Mouse (Mus musculus) liver, postnatal 0 days (tissue): ENCODE results near the gene Tmprss12. TPM values are rescaled to one million over a fixed set of nuclear protein-coding genes. Genes with fewer than 3 reads are reported as not detected.

Experiments used
- ATAC-seq: fragments of 200-750 bp; cut with Nextera tagmentation; 2 replicates; pipeline ENCODE4 v1.8.0; 2017; ENCODE audit warnings: mild to moderate bottlenecking, moderate library complexity
- DNase-seq: peaks from one replicate; pipeline ENCODE4 v3.0.0-alpha.2; 2016
- H3K27ac ChIP-seq: fragments of 300-500 bp; sonication (generic); 2 replicates; pipeline ENCODE4 v1.5.1; 2014; ENCODE audit warnings: antibody characterized with exemption, moderate library complexity, mild to moderate bottlenecking, low read depth
- H3K27me3 ChIP-seq: fragments of 300-500 bp; sonication (generic); 2 replicates; pipeline ENCODE4 v1.6.1; 2014; ENCODE audit warnings: low read length, control low read depth, mixed read lengths; ENCODE audit not compliant: insufficient read depth
- H3K36me3 ChIP-seq: fragments of 300-500 bp; sonication (generic); replicated peaks from 2 replicates; pipeline ENCODE4 v1.6.1; 2014; ENCODE audit warnings: mild to moderate bottlenecking, control low read depth, low read length, moderate library complexity, mixed read lengths; ENCODE audit not compliant: insufficient read depth
- H3K4me1 ChIP-seq: fragments of 300-500 bp; sonication (generic); 2 replicates; pipeline ENCODE4 v1.6.1; 2014; ENCODE audit warnings: antibody characterized with exemption, mild to moderate bottlenecking, control low read depth; ENCODE audit not compliant: insufficient read depth
- H3K4me2 ChIP-seq: fragments of 300-500 bp; sonication (generic); 2 replicates; pipeline ENCODE4 v1.6.1; 2014; ENCODE audit warnings: low read depth, mild to moderate bottlenecking, low read length, moderate library complexity, mixed read lengths
- H3K4me3 ChIP-seq: fragments of 300-500 bp; sonication (generic); 2 replicates; pipeline ENCODE4 v1.5.1; 2014; ENCODE audit warnings: low read depth, low read length
- H3K9ac ChIP-seq: fragments of 300-500 bp; sonication (generic); replicated peaks from 2 replicates; pipeline ENCODE4 v1.6.1; 2014; ENCODE audit warnings: mild to moderate bottlenecking, moderate library complexity
- H3K9me3 ChIP-seq: fragments of 300-500 bp; sonication (generic); 2 replicates; pipeline ENCODE4 v1.6.1; 2016; ENCODE audit warnings: mild to moderate bottlenecking, control low read depth, low read length, mixed read lengths
- CTCF ChIP-seq: sonication (generic); IDR thresholded peaks from 2 replicates; pipeline ENCODE4 v1.5.1; 2016; ENCODE audit warnings: antibody characterized with exemption, low read depth
- EP300 ChIP-seq: IDR thresholded peaks from 2 replicates; pipeline ENCODE4 v1.6.1; 2016; ENCODE audit warnings: antibody characterized with exemption, low read depth, mild to moderate bottlenecking
- WGBS: fragments of 180-500 bp; shearing (Covaris S2); extraction: QIAGEN DNeasy Blood & Tissue Kit; methylation state at CpG from one replicate; pipeline ENCODE4 v1.1.7; 2014; ENCODE audit not compliant: insufficient replicate concordance; 5-methylcytosine and 5-hydroxymethylcytosine counted together
- polyA plus RNA-seq: library from polyadenylated mRNA; unstranded; fragments of >200 nt; fragmentation: Nextera tagmentation; extraction: Ambion mirVana; gene quantifications from 2 replicates; pipeline ENCODE4 v1.2.1, GENCODE M21; 2015

The Tmprss12 gene
- not detected in 2 replicates for polyA plus RNA-seq

DNA sequence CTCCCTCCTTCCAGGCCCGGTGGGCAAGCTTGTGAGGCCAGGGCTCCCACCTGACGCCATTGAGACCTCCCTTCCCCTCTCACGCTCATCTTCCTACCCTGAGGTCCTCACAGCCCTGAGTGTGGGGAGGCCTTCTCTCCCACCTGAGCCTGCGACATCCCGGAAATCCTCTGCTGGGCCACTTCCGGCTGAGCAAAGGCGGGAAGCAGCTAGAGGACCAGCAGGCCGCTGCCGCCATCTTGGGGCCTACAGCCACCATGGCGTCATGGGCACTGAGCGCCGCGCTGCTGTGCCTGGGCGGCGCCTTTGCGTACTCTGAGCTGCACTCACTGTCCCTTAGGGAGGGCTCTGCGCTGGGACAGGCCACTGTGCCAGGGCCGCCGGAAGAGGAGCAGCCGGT, at the start of gene Tmprss12:
Tmprss12 (plus strand) TSS at position 212 of the 400 bp plus-strand sequence.
- Histone ChIP-seq H3K9me3 (no peaks in the 10 kb centered on the region), H3K36me3 (no peaks in the 10 kb centered on the region), H3K27me3 (no peaks in the 10 kb centered on the region), H3K4me2 (no peak within 1 kb of the TSS), H3K4me3 (no peak within 1 kb of the TSS), H3K9ac (no peak within 1 kb of the TSS), H3K27ac (no peak within 1 kb of the TSS), H3K4me1 (no peaks in the 10 kb centered on the region)
- TF ChIP-seq EP300 (no peak), CTCF (no peak)
- ATAC-seq (no peak), DNase-seq (no peak)
- 93% methylated on average over 20 of the region's 20 CpGs for WGBS

DNA sequence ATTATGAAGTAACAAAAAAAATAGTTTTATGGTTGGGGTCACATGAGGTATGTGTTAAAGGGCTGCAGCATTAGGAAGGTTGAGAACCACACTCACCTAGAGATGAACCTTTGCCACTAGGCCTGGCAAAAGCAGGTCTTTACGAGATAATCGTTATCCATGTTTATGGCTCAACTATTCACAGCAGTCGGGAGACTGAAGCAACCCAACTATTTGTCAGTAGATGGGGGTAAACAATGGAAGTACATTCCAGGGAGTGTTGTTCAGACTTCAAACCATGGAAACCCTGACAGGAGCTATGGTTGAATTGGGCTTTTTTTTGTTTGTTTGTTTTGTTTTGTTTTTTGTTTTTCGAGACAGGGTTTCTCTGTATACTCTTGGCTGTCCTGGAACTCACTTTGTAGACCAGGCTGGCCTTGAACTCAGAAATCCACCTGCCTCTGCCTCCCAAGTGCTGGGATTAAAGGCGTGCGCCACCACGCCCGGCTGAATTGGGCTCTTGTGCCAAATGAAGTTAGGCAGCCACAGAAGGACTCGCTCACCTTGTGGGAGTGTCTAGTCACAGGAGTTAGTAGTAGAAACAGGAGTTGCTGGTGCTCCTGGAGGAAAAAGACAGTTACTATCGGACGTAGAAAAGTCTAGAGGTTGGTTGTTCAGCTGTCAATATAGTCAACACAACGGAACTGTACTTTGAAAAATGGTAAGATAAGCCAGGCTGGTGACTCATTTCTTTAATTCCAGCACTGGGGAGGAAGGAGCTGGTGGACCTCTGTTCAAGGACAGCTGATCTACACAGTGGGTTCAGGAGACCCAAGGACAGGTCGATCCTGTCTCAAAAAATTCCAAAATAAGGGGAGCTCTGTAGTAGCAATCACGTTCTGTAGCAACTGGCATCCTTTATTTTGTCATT, 48.8 kb upstream of the Tmprss12 start:
- Histone ChIP-seq H3K4me2 (no peak overlapping the region), H3K9ac (no peak overlapping the region), H3K36me3 (peaks cover 37% of the 10 kb centered on the region), H3K27me3 (no peaks in the 10 kb centered on the region), H3K27ac (peak overlapping the region; percentile 71), H3K4me3 (no peak overlapping the region), H3K9me3 (no peaks in the 10 kb centered on the region), H3K4me1 (peaks cover 22% of the 10 kb centered on the region)
- peak; percentile 6; the same call in 1 of the 2 replicates for ATAC-seq
- 68% methylated on average over 14 of the region's 14 CpGs for WGBS
- no peak for DNase-seq
- no peak for TF ChIP-seq CTCF

DNA sequence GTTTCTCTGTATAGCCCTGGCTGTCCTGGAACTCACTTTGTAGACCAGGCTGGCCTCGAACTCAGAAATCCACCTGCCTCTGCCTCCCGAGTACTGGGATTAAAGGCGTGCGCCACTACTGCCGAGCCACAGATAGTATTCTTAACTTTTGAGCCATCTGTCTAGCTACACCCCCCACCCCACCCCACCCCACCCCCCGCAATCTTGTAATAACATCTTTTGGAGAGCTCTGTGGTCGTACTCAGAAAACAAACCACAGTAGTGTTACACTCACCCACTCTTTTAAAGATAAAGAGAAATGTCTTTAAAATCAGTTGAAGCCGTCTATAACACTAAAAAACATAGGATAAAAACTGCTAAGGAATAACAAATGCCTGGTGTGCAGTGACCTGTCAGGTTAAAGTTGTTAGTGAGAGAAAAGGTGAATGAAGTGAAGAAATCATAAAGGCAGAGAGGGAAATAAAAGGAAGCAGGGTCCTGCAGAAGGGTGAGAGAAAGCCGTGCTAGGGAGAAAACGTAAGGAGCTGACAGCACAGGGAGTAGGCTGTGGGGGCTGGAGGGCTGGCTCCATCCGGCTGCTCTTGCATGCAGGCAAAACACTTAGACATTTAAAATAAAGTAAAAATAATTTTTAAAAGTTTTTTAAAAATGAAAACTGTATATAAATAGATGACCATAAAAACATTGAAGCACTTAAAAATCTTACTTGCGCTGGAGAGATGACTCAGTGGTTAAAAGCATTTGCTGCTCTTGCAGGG, 45.2 kb upstream of the Tmprss12 start:
- H3K4me1 ChIP-seq: peaks cover 11% of the 10 kb centered on the region
- H3K27ac ChIP-seq: no peak overlapping the region

DNA sequence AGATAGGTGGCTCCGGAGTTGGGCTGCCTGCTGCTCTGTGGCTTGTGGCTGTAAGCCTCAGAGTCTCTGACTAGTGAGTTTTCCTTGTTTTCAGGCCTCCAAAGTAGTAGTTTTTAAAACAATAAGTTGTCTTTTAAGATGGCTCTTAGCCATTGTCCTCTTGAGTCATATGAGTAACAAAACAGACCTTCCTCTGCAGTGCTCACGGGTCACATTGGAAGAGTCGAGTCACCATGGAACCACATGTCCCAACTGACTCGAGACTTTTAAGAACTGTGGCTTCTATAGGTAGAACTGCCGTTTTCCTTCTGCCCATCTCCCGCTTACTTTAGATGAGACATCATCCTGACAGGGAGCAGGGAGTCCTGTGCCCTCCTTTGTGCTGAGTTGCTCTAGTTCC, 43.7 kb upstream of the Tmprss12 start:
- Histone ChIP-seq H3K27me3 (no peaks in the 10 kb centered on the region), H3K4me3 (no peak overlapping the region), H3K4me2 (no peak overlapping the region), H3K9ac (no peak overlapping the region), H3K4me1 (peaks cover 1% of the 10 kb centered on the region; the same call in 1 of the 2 replicates), H3K9me3 (no peaks in the 10 kb centered on the region), H3K36me3 (peaks cover 76% of the 10 kb centered on the region), H3K27ac (no peak overlapping the region)
- TF ChIP-seq CTCF (no peak), EP300 (no peak)
- ATAC-seq (no peak), DNase-seq (no peak)
- 69% methylated on average over 6 of the region's 6 CpGs for WGBS

More for the DNA sequence above, 45.2 kb upstream of the Tmprss12 start:
- no peaks in the 10 kb centered on the region for H3K27me3 ChIP-seq
- no peak overlapping the region for H3K4me2 ChIP-seq
- TF ChIP-seq CTCF: no peak
- no peak for TF ChIP-seq EP300
- WGBS: 67% methylated on average over 12 of the region's 12 CpGs
- ATAC-seq (peak; percentile 14; the same call in 1 of the 2 replicates), DNase-seq (no peak)
- peaks cover 62% of the 10 kb centered on the region for H3K36me3 ChIP-seq
- no peak overlapping the region for H3K9ac ChIP-seq
- no peaks in the 10 kb centered on the region for H3K9me3 ChIP-seq
- H3K4me3 ChIP-seq: no peak overlapping the region

DNA sequence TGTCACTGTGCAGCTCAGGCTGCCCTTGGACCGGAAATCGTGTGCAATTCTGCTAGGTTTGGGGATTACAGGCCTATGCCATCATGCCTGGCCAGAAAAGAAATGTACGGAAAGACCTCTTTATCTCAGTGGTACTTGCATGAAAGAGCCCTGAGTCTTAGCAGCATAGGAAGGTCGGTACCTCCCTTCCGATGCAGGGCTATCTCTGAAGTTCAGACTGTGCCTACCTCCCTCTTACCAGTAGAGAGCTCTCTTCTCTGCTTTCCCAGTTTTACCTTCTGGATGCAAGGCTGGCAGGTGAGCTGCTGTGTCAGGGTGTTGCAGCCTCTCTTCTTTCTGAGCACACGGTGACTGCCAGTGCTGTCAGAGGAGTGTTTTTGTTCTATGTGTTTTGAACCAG, 38.9 kb upstream of the Tmprss12 start:
- peaks cover 67% of the 10 kb centered on the region for H3K36me3 ChIP-seq
- no peaks in the 10 kb centered on the region for H3K9me3 ChIP-seq
- H3K4me2 ChIP-seq: no peak overlapping the region
- WGBS: 80% methylated on average over 6 of the region's 6 CpGs
- H3K4me1 ChIP-seq: no peaks in the 10 kb centered on the region
- no peaks in the 10 kb centered on the region for H3K27me3 ChIP-seq
- TF ChIP-seq EP300 (no peak), CTCF (no peak)
- no peak for DNase-seq
- ATAC-seq: no peak
- no peak overlapping the region for H3K4me3 ChIP-seq
- no peak overlapping the region for H3K27ac ChIP-seq
- no peak overlapping the region for H3K9ac ChIP-seq

DNA sequence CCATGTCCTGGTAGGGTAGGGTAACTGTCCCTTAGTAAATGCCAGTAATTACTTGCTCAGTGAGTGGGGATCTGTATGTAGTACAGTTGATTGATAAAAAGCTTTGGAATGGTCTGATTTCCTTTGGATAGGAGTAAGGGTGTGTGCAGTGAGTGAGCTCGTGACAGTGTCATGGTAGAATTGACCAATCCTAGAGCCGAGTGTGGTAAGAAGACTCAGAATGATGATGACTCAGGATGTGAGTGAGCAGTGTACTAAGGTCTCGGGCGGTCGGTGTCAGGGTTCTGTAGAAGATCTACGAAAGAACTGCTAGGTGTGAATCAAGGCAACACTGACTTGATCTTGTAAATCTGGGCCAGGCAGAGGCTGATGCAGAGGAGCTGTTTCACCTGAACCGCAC, 34.7 kb upstream of the Tmprss12 start:
- TF ChIP-seq CTCF (no peak), EP300 (no peak)
- Histone ChIP-seq H3K4me1 (no peaks in the 10 kb centered on the region), H3K36me3 (peaks cover 74% of the 10 kb centered on the region), H3K9ac (no peak overlapping the region), H3K9me3 (no peaks in the 10 kb centered on the region), H3K4me3 (no peak overlapping the region), H3K27me3 (no peaks in the 10 kb centered on the region), H3K27ac (no peak overlapping the region), H3K4me2 (no peak overlapping the region)
- DNase-seq: no peak
- WGBS: 93% methylated on average over 7 of the region's 7 CpGs
- ATAC-seq: no peak
